Mouse (Mus musculus) T-helper 17 cell (primary cell): ENCODE results near the gene Plcg1.

Experiments
- in situ Hi-C, 2 experiments: fragments of 300-600 bp; cut with MboI, MseI; formaldehyde crosslinking; loops; 1 replicate in 1 of 2; 2 replicates in 1 of 2; pipeline ENCODE4 v1.15.1; 2025; ENCODE audit warnings: high pct_unique_total_duplicates in 2 of 2

Plcg1 gene

DNA sequence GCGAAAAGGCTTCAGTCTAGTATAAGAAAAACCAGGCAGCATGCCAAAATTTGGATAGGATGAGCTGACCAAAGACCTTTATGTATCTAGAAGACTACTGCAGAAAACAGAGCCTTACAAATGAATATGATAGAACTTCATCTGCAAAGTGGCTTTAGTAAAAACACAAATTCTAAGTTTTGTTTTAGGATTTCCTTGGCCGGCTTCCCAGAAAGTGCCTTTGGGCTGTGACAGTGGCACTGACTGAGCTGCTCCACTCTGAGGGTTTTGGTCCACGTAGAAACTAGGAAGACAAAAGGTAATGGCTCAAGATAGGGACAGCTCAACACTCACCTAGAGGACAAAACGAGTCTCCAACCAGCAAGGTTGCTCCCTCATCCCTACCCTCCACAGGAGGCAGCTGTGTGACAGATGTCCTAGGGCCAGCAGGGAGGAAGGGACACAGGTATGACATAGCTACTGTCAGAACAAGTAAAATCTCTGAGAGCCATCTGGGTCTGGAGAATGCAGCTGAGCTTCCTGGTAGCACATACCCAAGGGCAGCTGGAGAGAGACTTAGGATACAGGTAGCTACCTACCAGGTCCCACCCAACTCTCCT is 37.1 kb downstream of the Plcg1 start:
- in situ Hi-C loops = no loop called here

DNA sequence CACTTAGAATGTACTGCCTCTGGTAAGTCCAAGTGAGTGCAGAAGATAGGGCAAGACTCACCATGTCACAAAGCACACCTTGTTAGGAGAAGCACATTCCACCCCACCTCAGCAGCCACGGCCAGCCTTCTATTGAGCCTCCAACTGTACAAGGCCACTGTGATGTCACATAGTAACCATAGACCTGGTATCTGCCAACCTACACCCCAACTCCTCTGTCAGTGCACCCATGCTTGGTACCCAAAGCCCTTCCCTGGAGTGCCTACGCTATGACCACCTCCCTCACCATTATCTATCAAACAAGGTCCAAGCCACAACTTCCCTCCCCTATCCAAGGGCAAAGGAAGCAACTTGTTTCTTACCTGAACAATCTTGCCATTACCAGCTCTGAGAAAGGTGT is 37.9 kb downstream of the Plcg1 start:
- in situ Hi-C loops = no loop called here

DNA sequence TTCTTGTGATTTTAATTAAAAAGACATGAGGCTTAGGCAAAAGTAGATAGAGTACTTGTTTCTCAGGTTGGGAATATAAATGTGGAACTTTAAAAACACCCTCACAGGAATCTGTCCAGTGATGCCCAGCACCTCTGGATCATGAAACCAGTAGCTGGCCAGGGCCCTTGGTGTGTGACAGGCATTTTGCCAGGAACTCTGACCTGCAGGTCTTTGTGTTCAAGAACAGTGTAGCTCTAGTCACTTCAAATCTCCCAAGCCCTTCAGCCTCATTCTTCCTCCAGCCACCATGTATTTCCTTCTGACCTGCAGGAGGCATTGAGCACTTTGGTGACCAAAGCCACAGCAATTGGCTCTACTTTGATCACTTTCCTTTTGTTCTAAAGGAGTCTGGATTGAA is 39.3 kb downstream of the Plcg1 start:
- in situ Hi-C loops = no loop called here

DNA sequence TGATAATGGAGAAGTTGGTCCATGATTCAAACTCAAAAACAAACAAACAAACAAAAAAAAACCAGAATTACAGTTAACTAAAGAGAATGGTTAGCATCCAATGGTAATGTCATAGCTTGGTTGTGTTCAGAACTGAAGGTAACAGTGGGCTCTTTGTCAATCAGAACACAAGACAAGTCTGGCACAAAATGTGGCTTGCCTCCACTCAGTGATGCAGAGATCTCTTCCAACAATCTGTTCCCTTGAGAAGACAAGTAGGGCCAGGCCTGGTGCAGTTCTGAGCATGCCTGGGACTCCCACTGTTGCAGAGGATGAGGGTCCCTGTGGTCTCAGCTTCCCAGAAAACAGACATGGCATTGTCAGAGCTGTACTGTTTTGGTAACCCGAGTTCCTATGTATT is 39.8 kb downstream of the Plcg1 start:
- in situ Hi-C loops = no loop called here

DNA sequence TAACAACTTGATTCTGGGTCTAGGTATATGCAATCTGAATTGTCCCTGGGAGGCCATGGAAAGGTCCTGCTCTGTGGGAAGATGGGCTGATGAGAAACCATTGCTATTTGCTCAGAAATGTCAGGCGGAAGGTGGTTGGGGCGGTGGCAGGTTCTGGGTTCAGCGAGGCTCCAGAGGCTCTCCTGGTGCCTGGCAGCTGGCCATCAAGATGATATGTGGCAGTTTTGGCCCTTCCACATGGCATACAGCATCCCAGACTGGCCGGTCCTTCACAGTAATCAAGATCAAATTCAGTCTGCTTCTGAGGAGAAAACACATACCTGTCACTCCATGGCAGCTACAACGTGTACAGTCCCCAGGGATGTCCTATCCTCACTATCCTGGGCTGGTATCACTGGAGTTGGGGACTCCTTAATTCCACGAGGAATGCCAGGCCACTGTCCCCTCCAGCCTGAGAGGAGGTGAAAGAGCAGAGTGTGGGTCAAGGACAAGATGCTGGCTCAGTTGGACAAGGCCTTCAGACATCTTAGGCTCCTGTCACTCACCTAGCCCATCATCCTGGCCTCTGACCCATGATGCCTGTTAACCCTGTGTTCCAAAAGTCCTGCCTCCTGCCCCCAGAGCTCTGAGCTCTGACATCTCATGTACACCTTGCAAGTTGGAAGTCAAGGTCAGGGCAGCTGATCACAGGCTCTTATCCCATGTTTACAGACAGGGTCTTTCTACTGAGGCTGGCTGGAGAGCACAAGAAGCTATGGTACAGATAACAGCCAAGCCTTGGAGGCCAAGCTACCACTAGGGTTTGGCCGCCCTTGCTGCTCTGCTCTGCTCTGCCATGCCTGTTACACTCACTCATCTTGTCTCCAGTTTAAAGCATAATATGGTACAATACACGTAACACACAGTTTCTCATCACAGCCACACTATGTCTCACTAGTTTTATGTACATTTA is 40.5 kb downstream of the Plcg1 start:
- in situ Hi-C loops = no loop called here

DNA sequence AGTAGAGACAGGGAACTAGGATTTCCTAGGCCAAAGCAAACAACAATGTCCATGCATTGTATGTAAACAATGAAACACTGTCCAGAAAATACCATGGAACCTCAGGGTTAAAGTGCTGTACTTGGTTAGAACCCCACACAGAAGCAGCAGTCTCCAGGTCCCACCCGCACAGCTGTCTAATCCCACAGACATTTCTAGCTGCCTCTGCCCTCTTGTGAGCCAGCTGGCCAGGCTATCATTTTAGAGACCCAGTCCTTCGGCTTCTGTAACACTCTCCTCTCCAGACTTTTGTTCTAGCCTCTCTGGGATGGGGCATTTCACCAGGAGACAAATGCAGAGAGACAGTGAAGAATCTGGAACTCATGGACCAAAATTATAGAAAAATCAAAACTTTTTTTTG is 46.9 kb downstream of the Plcg1 start:
- in situ Hi-C loops = no loop called here

DNA sequence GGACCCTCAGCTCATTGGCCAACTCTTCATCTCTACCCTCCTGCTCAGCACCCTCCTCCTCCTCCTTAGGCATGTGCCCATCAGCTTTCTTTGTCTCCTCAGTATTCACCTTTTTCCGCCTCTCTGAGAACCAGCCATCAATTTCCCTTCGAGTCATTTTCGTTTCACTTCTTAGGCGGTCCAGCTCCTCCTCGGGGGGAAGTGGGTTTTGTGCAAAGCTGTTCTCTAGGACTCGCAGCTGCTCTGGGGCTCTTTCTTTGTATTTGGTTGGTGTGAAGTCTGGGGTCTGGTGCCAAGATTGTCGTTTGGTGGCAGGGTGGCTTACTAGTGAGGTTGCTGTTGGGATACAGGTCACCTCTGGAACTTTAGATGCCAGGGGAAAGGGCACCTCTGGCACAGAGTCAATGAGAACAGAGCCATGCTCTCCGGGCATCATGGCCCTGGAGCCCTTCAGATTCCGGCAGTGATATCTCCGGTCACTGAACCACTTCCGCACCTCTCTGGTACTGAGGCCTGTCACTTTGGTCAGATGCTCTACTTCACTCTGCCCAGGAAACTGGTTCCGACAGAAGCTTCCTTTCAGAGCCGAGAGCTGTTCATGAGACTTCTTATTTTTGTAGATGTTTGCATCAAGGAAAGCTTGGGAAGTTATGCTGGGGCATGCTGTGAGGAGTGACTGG is 49.2 kb downstream of the Plcg1 start:
- in situ Hi-C loops = no loop called here

DNA sequence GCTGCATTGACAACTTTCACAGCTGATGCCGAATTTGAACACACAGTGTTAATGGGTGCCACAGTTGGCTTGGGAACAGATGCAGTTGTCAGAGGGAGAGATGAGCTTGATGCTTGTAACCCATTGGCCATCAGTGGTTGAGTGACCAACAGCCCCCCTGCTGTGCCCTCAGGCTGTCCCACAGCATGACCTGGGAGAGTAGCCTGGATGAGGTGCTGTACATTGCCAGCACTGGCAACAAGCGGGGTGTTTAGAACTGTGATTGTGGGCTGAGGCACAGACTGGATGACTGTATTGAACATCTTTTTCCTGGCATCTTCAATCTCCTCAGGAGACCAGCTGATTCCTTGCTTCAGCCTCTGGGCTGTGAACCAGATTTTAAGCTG is 49.7 kb downstream of the Plcg1 start:
- in situ Hi-C loops = no loop called here

DNA sequence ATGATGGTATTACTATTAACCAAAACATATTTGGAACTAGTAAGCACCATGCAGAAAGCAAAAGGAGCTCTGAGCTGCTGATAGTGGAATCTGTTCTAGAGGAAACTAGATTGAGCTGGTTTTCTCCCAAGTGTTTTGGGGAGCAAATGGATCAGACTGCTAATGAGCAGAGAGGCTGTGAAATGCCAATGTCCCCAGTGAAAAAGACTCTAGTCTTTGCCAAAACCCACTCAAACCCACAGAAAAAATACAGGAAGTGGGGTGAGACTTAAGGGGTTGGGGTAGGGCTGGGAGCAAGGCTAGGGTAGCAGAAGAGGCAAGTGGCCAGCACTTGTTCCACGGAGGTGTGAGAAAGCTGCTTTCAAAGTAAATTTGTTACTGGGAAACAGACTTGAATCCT is 55.2 kb downstream of the Plcg1 start:
- in situ Hi-C loops = no loop called here

DNA sequence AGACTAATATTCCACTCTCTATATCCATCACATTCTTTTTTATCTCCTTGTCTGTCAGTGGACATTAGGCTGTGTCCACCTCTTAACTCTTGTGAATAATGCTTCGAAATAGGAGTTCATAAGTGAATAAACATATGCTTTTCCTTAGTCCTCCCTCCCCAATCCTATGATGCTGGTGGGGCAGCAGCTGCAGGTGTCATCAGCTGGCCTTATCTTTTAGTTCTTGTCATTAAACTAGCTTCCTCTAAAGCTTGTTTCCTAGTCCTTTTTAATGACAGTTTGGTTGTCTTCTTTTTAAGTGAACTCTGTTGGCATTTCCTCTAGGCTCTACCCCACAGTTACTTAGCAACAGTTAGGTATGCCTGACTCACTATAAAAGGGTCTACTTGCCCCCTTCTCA is 57.9 kb downstream of the Plcg1 start:
- in situ Hi-C loops = no loop called here

DNA sequence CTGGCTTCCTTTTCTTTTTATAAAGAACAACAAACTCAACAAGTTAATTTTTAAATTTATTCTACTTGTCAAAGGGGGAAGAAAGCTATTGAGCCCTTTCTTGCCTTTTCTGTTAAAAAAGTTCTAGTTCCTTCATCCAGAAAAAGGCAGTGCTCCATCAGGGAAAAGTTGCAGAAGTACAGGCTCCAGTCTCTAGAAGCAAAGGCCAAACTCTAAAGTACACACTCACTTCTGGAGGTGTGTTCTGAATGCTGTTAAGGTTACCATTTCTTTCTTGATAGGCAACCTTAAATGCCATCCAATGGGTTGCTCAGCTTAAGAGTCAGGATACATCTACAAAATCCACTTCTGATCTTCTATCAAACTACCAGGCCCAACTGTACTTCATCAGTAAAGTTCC is 58.6 kb downstream of the Plcg1 start:
- in situ Hi-C loops = loop anchor here in 1 of 2 experiments (5.0 kb wide), 1 partner anchor 197 kb away; no protein-coding TSS in a partner anchor

DNA sequence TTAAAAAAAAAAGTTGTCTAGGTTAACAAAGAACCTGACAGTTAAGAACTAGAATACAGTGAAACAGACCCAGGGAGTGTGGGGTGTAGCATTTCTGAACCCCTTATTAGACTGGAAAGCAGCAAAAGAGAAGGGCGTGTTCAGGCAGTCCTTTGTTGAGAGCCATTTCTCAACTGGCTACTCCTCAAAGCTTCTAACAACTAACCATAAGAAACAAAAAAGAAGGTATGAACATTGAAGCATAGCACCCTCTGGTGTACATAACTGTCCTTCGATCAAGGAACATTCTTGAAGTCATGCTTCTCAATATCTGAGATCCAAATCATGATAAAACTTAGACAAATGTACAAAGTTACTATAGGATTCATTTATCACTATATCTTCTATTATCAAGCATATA is 62.0 kb downstream of the Plcg1 start:
- in situ Hi-C loops = loop anchor here in 1 of 2 experiments (5.0 kb wide), 1 partner anchor 201 kb away; no protein-coding TSS in a partner anchor

DNA sequence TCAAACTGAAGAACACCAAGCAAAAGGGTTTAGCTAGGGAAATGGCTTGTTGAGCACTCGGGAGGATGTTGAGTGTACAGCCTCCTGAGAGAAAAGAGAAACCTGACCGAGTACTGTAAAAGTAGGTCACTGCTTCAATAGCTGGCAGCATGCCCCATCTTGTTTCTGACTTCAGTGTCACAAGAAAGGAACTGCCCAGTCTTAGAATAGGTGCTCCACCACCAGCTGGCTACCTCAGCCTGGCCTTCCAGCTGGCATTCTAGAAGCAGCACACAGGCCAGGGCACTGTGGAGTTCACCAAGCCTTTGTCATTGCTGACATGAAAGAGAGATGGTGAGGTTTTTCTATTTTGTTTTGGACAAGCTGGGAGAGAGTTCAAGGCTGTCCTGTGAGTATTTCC is 65.9 kb downstream of the Plcg1 start:
- in situ Hi-C loops = no loop called here

DNA sequence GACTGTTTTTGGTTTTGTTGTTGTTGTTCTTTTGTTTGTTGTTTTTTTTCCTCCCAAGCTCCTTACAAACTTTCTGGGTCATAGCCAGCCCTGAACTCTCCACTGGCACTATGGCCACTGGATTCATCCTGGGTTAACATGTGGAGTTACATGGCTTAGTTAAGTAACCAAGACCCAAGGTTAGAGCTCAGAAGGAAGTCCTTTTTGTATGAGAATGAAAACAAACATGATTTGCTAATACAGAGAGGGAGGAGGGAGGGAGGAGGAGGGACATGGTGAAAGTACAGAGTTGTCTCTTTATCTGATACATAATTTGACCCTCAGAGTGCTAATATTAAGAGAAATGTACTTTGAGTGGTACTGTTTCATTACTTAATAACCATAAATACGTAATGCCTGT is 67.1 kb downstream of the Plcg1 start:
- in situ Hi-C loops = no loop called here

DNA sequence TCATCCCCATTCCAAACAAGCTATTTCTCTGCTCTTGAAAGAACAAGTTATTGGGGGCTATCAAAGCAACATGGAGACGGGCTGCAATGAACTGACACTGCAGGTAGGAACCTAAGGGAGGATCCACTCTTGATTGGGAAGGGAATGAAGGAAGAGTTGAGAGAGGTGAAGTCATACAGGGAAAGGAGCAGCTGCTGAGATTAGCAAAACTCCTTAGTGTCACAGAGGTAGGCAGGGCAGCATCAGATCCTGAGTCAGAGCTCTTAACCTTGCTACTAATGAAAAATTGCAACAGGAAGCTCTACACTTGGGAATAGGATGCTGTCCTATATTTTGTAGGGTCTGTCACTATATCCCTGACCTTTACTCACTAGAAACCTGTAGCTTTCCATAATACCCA is 69.9 kb downstream of the Plcg1 start:
- in situ Hi-C loops = no loop called here

DNA sequence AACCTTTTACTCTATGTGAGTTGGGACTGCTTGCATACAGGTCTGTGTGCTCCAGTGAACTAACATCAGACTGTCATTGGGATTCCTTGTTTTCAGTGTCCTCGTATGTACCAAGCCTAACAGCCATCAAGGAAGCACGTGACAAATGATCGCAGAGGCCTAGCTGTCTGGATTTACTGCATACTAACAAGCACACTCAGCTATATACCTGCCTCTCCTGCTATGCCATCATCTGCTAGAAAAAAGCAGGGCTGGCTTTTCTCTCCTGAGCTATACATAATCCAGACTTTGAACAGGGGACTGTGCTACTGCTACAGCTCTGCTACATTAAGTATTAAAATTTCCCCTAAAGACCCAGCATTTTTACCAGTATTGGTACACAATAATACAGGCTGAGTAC is 71.2 kb downstream of the Plcg1 start:
- in situ Hi-C loops = no loop called here

DNA sequence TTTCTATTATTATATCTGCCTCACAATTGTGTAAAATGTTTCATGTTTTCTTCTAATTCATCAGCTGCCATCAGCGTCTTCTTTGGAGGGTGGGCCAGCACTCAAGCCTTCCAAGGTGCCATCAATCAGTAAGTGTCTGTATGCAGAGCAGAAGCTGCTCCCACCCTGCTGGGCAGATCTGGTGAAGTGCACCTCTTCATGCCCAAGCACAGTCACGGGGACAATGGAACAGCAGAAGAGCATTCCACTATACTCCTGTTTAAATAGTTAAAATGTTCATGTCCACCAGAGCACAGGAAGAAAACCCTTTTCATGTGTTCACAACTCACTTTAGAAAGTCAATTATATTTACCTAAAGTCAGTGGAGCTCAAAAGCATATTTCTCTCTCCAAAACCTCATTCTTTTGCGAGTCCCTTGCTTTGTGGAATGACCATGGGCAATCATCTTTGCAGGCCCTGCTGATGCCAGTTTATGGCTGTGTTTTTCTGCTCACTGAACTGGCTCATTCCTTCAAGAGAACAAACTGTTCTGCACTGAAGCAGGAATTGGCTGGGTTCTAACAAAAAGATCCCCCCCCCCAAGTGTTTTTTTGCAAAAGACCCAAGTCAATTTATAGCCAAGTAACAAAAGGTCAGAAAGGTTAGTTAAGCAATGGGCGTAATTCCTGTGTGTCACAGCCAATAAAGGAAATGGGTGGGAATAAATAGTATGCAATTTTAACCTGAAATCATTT is 73.9 kb downstream of the Plcg1 start:
- in situ Hi-C loops = no loop called here

DNA sequence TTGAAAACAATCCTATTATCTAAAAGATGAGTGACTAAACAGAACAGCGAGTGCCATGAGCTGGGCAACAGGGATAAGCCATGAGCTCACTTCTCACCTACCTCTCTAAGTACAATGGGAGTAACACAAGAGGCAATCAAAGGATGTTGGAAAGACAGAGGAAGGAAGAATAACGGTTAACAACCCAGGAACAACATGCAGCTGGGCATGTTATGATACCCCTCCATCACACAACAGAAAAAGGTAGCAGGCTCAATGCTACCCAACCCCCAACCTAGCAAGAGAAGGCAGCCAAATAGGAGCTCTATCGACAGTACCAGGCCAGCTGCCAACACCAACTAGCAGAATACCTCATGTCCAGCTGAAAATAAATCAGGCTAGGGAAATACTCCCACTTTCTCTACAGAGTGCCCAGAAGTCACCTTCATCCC is 75.0 kb downstream of the Plcg1 start:
- in situ Hi-C loops = no loop called here

DNA sequence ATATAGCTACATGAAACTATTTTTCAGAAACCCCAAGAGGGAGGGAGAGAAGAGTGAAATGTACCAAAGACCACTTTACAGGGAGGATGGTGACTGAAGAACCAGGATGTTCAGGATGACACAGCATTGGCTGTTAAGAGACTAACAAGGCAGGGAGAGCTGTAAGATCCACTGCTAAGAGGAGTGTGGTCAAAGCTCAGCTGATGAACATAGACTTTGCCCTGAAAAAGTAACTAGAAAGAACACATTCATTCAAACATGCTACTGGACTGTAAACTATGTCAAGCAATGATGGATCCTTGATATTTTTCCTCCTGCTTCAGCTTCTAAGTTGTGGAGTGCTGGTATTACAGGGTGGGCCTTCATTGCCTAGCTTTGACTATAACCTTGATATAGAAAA is 79.3 kb downstream of the Plcg1 start:
- in situ Hi-C loops = loop anchor here in 1 of 2 experiments (10.0 kb wide), 1 partner anchor 1746 kb away; no protein-coding TSS in a partner anchor

DNA sequence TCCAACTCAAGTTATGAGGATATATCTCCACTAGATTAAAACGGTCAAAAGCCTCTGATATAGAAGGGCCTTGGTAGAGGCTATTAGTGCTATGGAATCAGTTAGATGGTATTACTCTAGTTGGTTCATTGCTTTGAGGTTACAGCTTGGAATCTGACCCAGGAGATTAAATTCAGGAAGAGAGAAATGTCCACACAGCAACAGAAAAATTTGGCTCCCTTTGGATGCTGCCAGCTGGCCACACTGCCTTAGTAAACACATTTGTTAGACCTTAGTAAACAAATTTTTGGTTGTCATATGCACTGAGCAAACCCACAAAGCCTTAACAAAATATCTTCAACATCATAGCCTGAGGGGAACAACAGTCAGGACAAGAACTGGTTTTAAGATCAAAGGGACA is 79.7 kb downstream of the Plcg1 start:
- in situ Hi-C loops = loop anchor here in 1 of 2 experiments (10.0 kb wide), 1 partner anchor 1746 kb away; no protein-coding TSS in a partner anchor
